Comparison of ENCODE assay signal across 9 mouse cellular contexts in genomic region chr5:96898120-96898672, GRCm38 (mm10).
DNase-seq lines count a peak whose midpoint lies in the region; ATAC-seq and TF ChIP-seq lines count a peak whose summit lies in the region.
"Had no signal": no experiment of that assay in that cellular context is flagged by ENCODE, and none has a peak within 500 bp of the region (broad histone marks: within the 10 kb centered on the region; RNA-seq: fewer than 3 reads in every experiment).

No protein-coding gene starts in this region.

- H3K4me3 ChIP-seq in midbrain, postnatal 0 days (ENCODE audit: low read depth, low read length) = no peak overlapping the region
- H3K4me3 ChIP-seq in midbrain, embryonic 16.5 days (ENCODE audit: low read depth, low read length) = no peak overlapping the region
- no peak overlapping the region for H3K4me3 ChIP-seq in embryonic facial prominence, embryonic 14.5 days (ENCODE audit: low read depth, low read length)
- H3K4me3 ChIP-seq in liver, embryonic 13.5 days (replicated peaks) = no peak overlapping the region
- no peak overlapping the region for H3K4me3 ChIP-seq in stomach, postnatal 0 days (ENCODE audit: low read depth, low read length)
- H3K4me3 ChIP-seq in midbrain, embryonic 13.5 days (replicated peaks) = no peak overlapping the region
- H3K4me3 ChIP-seq: midbrain, embryonic 15.5 days had no signal

- H3K9ac ChIP-seq in midbrain, postnatal 0 days (replicated peaks; ENCODE audit: low read length, poor library complexity, severe bottlenecking) = no peak overlapping the region
- no peak overlapping the region for H3K9ac ChIP-seq in midbrain, embryonic 16.5 days (ENCODE audit: low read depth, low read length)
- H3K9ac ChIP-seq in embryonic facial prominence, embryonic 14.5 days (ENCODE audit: low read depth, low read length) = no peak overlapping the region
- peak overlapping the region; percentile 28; the same call in 1 of the 2 replicates for H3K9ac ChIP-seq in liver, embryonic 13.5 days
- H3K9ac ChIP-seq in stomach, postnatal 0 days (ENCODE audit: low read length) = no peak overlapping the region
- H3K9ac ChIP-seq in midbrain, embryonic 13.5 days (replicated peaks) = no peak overlapping the region
- H3K9ac ChIP-seq: midbrain, embryonic 15.5 days had no signal

- peak; percentile 82 for TF ChIP-seq EP300 in stomach, postnatal 0 days (optimal IDR thresholded peaks at IDR 0.05)

- H3K36me3 ChIP-seq in midbrain, postnatal 0 days (ENCODE audit: insufficient read depth, low read length) = no peaks in the 10 kb centered on the region
- no peaks in the 10 kb centered on the region for H3K36me3 ChIP-seq in midbrain, embryonic 16.5 days (ENCODE audit: control insufficient read depth, insufficient read depth, low read length)
- H3K36me3 ChIP-seq in embryonic facial prominence, embryonic 14.5 days (ENCODE audit: control insufficient read depth, insufficient read depth, low read length) = no peaks in the 10 kb centered on the region
- H3K36me3 ChIP-seq in liver, embryonic 13.5 days = no peaks in the 10 kb centered on the region
- no peaks in the 10 kb centered on the region for H3K36me3 ChIP-seq in stomach, postnatal 0 days (ENCODE audit: control insufficient read depth, insufficient read depth, low read length)
- H3K36me3 ChIP-seq in midbrain, embryonic 13.5 days = no peaks in the 10 kb centered on the region
- H3K36me3 ChIP-seq: midbrain, embryonic 15.5 days had no signal

- H3K9me3 ChIP-seq in midbrain, postnatal 0 days (ENCODE audit: low read length) = no peaks in the 10 kb centered on the region
- no peaks in the 10 kb centered on the region for H3K9me3 ChIP-seq in midbrain, embryonic 16.5 days (replicated peaks; ENCODE audit: control insufficient read depth, low read length, poor library complexity, severe bottlenecking)
- no peaks in the 10 kb centered on the region for H3K9me3 ChIP-seq in embryonic facial prominence, embryonic 14.5 days (ENCODE audit: control insufficient read depth, low read length)
- H3K9me3 ChIP-seq in liver, embryonic 13.5 days (replicated peaks) = no peaks in the 10 kb centered on the region
- no peaks in the 10 kb centered on the region for H3K9me3 ChIP-seq in stomach, postnatal 0 days (ENCODE audit: control insufficient read depth, low read length)
- no peaks in the 10 kb centered on the region for H3K9me3 ChIP-seq in midbrain, embryonic 13.5 days
- H3K9me3 ChIP-seq: midbrain, embryonic 15.5 days had no signal

- no peak overlapping the region for H3K4me2 ChIP-seq in midbrain, postnatal 0 days (ENCODE audit: low read depth, low read length, poor library complexity, severe bottlenecking)
- no peak overlapping the region for H3K4me2 ChIP-seq in midbrain, embryonic 16.5 days (ENCODE audit: low read length)
- H3K4me2 ChIP-seq in embryonic facial prominence, embryonic 14.5 days (ENCODE audit: low read depth, low read length) = no peak overlapping the region
- H3K4me2 ChIP-seq in liver, embryonic 13.5 days = 0 out of 2 replicates have a peak overlapping the region, but pooled peaks have one; percentile 10
- H3K4me2 ChIP-seq in stomach, postnatal 0 days (replicated peaks; ENCODE audit: low read depth) = no peak overlapping the region
- no peak overlapping the region for H3K4me2 ChIP-seq in midbrain, embryonic 13.5 days (replicated peaks)
- H3K4me2 ChIP-seq: midbrain, embryonic 15.5 days had no signal

- ATAC-seq in midbrain, postnatal 0 days (ENCODE audit: low FRiP score) = no peak
- ATAC-seq in midbrain, embryonic 16.5 days = no peak
- peak; percentile 71; the same call in 1 of the 2 replicates for ATAC-seq in embryonic facial prominence, embryonic 14.5 days (ENCODE audit: low read depth)
- peak; percentile 80 for ATAC-seq in liver, embryonic 13.5 days (ENCODE audit: low read depth)
- ATAC-seq in stomach, postnatal 0 days (ENCODE audit: low FRiP score, low TSS enrichment) = peak; percentile 76
- no peak for ATAC-seq in midbrain, embryonic 13.5 days
- ATAC-seq: midbrain, embryonic 15.5 days had no signal

- 89% methylated on average over 8 of the region's 8 CpGs for WGBS in midbrain, postnatal 0 days
- WGBS in midbrain, embryonic 16.5 days = 81% methylated on average over 8 of the region's 8 CpGs
- WGBS in embryonic facial prominence, embryonic 14.5 days = 40% methylated on average over 8 of the region's 8 CpGs
- WGBS in liver, embryonic 13.5 days (ENCODE audit: insufficient replicate concordance) = 20% methylated on average over 8 of the region's 8 CpGs
- whole genome bisulfite sequencing in stomach, postnatal 0 days = 33% methylated on average over 8 of the region's 8 CpGs
- 88% methylated on average over 8 of the region's 8 CpGs for whole genome bisulfite sequencing in midbrain, embryonic 13.5 days

- H3K4me1 ChIP-seq in midbrain, postnatal 0 days (ENCODE audit: insufficient read depth, low read length) = no peaks in the 10 kb centered on the region
- no peaks in the 10 kb centered on the region for H3K4me1 ChIP-seq in midbrain, embryonic 16.5 days (ENCODE audit: control insufficient read depth, insufficient read depth, low read length)
- no peaks in the 10 kb centered on the region for H3K4me1 ChIP-seq in embryonic facial prominence, embryonic 14.5 days (ENCODE audit: control insufficient read depth, insufficient read depth, low read length)
- H3K4me1 ChIP-seq in liver, embryonic 13.5 days (replicated peaks) = peaks cover 21% of the 10 kb centered on the region
- no peaks in the 10 kb centered on the region; the same call in 1 of the 2 replicates for H3K4me1 ChIP-seq in stomach, postnatal 0 days (replicated peaks; ENCODE audit: control insufficient read depth, insufficient read depth)
- no peaks in the 10 kb centered on the region for H3K4me1 ChIP-seq in midbrain, embryonic 13.5 days (replicated peaks)
- H3K4me1 ChIP-seq: midbrain, embryonic 15.5 days had no signal

- DNase-seq in midbrain, postnatal 0 days (ENCODE audit: low spot score) = peak; percentile 12
- DNase-seq in embryonic facial prominence, embryonic 14.5 days (ENCODE audit: low spot score) = peak; percentile 90
- no peak for DNase-seq in liver, embryonic 13.5 days
- peak; percentile 52 for DNase-seq in stomach, postnatal 0 days (ENCODE audit: low spot score)
- no peak for DNase-seq in gastrocnemius, postnatal 25 days

- TF ChIP-seq CTCF in midbrain, postnatal 0 days (IDR thresholded peaks at IDR 0.05) = no peak
- no peak for TF ChIP-seq CTCF in stomach, postnatal 0 days (IDR thresholded peaks at IDR 0.05; ENCODE audit: low read depth)

- H3K27ac ChIP-seq in midbrain, postnatal 0 days (ENCODE audit: low read depth, low read length) = no peak overlapping the region
- no peak overlapping the region for H3K27ac ChIP-seq in midbrain, embryonic 16.5 days (ENCODE audit: low read length)
- no peak overlapping the region for H3K27ac ChIP-seq in embryonic facial prominence, embryonic 14.5 days (replicated peaks; ENCODE audit: low read depth, low read length)
- no peak overlapping the region for H3K27ac ChIP-seq in liver, embryonic 13.5 days
- no peak overlapping the region for H3K27ac ChIP-seq in stomach, postnatal 0 days (replicated peaks)
- H3K27ac ChIP-seq in midbrain, embryonic 13.5 days = no peak overlapping the region
- H3K27ac ChIP-seq: kidney, postnatal 0 days; midbrain, embryonic 15.5 days had no signal

- H3K27me3 ChIP-seq in midbrain, postnatal 0 days (ENCODE audit: insufficient read depth, low read length) = no peaks in the 10 kb centered on the region
- no peaks in the 10 kb centered on the region for H3K27me3 ChIP-seq in midbrain, embryonic 16.5 days (ENCODE audit: control insufficient read depth, insufficient read depth, low read depth, low read length)
- H3K27me3 ChIP-seq in embryonic facial prominence, embryonic 14.5 days (replicated peaks; ENCODE audit: control insufficient read depth, insufficient read depth, low read length) = no peaks in the 10 kb centered on the region
- H3K27me3 ChIP-seq in liver, embryonic 13.5 days = peaks cover 2% of the 10 kb centered on the region; the same call in 1 of the 2 replicates
- no peaks in the 10 kb centered on the region for H3K27me3 ChIP-seq in stomach, postnatal 0 days (ENCODE audit: control insufficient read depth, insufficient read depth, low read length)
- H3K27me3 ChIP-seq in midbrain, embryonic 13.5 days = no peaks in the 10 kb centered on the region
- H3K27me3 ChIP-seq: midbrain, embryonic 15.5 days had no signal

Comparison
In these comparisons a context has a peak if more than half of its experiments do, and no peak if none do; other contexts are left out.
1. ATAC-seq: peak in embryonic facial prominence, embryonic 14.5 days (single experiment), liver, embryonic 13.5 days (single experiment) and stomach, postnatal 0 days (single experiment); none in midbrain, postnatal 0 days (single experiment), midbrain, embryonic 16.5 days (single experiment) and midbrain, embryonic 13.5 days (single experiment).
2. DNase-seq: peak in midbrain, postnatal 0 days (single experiment), embryonic facial prominence, embryonic 14.5 days (single experiment) and stomach, postnatal 0 days (single experiment); none in liver, embryonic 13.5 days (single experiment) and gastrocnemius, postnatal 25 days (single experiment).